Mouse (Mus musculus): Measurements from ENCODE around the gene Runx1. TPM values are rescaled to one million over a fixed set of nuclear protein-coding genes. Genes with fewer than 3 reads are reported as not detected.
A peak's percentile ranks its signal among the peaks of the same experiment; 100 is the strongest.

Runx1 gene
- polyA plus RNA-seq, 1 experiment = 226 TPM

DNA sequence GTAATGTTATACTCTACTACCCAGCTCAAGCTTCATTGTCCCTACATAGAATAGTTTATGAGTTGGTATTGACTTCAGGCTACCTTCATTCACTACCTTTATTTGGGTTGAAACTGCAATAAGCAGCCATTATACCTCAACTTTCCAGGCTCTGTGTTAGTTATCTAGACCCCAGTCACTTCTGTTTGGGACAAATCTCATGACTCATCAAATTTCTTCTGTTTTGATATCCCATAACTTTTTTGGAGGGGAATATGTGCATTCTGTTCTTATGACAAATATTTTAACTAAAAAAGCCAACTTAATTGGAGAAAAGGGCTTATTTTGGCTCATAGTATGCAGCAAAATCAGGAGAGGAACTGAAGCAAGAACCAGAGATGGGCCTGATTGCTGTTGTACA is 12.8 kb upstream of the Runx1 start:
- TF ChIP-seq GATA1 (IDR thresholded peaks at IDR 0.05; ENCODE audit: low read length) = no peak

DNA sequence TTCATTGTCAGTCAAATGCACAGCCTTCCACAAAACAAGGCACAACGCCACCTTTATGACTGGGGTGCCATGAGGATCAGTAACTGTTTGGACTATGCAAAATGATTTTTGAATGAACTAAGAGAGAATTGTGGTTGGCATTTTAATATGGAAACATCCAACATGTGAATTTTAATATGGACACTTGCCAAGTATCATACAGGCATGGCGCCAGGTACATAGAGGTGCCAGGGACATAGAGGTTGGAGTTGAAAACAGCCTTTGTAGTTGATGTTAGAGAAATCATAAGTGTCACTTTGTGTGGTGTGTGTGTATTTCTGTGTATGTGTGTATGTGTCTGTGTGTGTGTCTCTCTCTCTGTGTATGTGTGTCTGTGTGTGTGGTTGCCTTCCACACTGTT is 5.4 kb upstream of the Runx1 start:
- no peak for TF ChIP-seq GATA1 (IDR thresholded peaks at IDR 0.05; ENCODE audit: low read length)

DNA sequence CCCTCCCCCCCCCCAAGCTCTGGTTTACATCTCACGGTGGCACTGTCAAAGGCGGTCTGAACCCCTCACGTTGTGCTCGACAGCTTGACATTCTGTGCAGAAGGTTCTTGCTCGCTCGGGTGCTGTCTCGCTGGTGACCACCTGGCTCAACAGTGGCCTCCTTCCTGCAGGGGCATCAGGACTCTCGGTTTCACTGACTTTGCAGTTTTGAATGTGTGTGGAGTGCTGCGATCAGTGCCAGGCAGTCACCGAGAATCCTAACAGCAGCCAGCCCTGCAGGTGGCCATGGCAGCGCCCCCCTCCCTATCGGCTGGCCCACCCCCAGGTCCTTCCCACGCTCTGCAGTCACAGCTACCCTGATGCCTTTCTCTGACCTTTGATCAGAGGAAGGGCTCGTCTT is 4.5 kb upstream of the Runx1 start:
- no peak for TF ChIP-seq GATA1 (IDR thresholded peaks at IDR 0.05; ENCODE audit: low read length)

DNA sequence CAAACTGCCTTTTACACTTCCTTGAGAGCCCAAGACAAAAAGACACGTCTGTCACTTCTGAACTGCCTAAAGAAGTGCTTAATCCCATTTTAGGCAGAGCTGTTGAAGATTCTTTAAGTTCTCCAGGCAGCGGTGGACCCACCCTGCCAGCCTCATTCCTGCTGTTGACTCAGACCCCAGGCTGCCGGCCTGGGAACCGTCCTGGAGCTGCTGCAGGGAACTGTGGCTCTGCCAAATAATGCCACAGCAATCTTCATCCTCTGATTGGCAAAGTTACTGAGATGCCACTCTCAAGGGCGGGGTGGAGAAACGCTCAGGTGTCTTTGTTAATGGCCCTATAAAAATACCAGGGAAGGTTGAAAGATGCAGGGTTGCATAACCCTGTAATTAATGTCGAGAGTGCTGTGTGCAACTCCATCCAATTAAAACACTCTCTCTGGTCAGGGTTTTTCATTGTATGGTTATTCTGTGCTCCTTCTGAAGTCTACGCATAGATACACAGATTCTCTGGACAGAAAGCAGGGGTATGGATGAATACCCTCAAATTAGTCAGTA is 2.4 kb upstream of the Runx1 start:
- no peak for TF ChIP-seq GATA1 (IDR thresholded peaks at IDR 0.05; ENCODE audit: low read length)

DNA sequence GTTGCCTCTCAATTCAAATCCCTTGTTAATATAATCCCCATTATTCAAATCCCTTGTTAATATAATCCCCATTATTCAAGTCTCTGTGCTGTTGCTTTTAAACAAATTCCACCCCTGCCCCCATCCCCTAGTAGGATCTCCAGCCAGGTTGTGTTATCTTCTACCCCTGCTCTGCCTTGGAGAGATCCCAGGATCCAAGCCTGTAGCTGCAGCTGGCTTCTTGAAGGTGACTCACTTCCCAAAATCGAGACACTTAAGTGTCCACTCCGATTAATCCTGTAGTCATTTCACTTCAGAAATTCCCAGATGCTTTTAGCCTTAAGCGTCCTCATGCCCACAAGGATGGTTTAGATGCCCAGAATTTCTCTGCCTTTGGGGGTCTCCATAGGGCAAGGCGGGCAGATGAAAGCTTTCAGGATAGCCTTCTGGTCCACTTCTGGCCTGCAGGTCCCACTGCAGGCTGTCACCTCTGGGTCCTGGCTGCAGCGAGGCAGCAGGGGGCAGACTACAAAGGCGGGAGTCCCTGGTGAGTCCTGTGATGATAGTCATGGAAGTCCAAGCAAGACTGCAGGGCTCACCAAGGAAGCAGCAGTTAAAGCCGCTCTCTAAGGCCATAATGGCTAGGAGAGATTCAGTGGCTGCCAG is 1.8 kb upstream of the Runx1 start:
- TF ChIP-seq GATA1 (IDR thresholded peaks at IDR 0.05; ENCODE audit: low read length) = no peak

DNA sequence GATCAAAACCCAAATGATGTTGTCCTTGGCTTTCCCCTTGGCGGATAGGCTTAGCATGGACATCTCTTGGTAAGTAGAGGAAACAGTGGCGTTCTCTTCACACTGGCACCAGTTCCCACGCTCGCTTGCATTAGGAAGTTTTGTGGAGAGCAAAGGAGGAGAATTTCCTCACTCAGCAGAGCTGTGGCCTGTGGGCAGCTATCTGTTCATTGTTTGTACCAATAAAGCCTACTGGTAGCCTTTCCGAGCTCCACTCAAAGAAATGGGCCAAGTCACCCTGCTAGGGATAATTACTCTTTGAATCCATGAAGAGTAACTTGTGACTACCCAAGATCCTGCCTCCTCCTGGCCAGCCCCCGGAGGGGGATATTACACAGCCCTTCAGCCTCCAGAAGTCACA is 734 bp upstream of the Runx1 start:
- no peak for TF ChIP-seq GATA1 (IDR thresholded peaks at IDR 0.05; ENCODE audit: low read length)

DNA sequence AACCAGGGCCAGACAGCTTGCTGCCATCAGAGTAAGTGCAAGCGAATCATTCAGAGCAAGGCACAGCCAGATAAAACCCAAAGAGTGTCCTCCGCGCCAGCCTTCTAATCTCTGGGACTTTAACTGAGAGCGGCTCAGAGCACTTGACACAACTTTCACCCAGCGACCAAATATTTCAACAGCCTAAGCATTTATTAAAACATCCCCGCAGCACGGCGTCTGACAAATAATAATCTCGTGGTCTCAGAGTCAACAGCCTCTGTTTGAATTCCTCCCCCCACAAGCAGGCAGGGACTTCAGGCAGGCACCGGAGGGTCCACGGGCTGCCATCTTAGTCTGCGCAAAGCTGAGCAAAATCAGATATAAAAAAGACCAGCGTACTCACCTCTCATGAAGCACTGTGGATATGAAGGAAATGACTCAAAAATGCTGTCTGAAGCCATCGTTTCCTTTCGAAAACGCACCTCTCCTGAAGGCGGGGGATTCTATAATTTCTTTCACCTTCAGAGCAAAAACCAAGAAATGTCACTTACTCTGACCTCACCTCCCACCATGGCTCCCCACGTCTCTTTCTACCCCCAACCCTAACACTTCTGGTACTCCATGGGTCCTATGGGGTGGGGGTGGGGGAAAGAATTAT is 625 bp downstream of the Runx1 start:
- TF ChIP-seq GATA1 (IDR thresholded peaks at IDR 0.05; ENCODE audit: low read length) = no peak

DNA sequence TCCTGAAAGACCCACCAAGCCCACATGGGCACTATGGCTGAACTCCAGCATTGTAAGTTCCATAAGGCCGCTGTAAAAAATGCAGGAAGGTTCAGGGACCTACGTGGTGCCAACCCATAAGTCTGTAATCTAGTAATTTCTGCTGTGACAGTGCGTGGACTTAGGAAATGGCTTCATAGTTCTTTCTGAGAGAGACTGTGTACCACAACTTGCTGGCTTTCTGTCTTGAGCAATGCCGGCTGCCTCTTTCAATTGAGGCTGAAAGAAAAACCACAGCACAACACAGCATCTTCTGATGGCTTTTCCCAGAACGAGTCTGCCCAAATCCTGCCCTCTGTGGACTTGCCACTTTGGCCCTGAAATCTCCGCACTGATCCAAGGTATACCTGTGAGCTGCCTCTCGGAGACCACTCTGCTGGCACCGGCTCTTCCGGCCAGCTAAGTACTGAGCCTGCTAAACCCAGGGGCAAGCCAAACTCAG is 1.2 kb downstream of the Runx1 start:
- no peak for TF ChIP-seq GATA1 (IDR thresholded peaks at IDR 0.05; ENCODE audit: low read length)

DNA sequence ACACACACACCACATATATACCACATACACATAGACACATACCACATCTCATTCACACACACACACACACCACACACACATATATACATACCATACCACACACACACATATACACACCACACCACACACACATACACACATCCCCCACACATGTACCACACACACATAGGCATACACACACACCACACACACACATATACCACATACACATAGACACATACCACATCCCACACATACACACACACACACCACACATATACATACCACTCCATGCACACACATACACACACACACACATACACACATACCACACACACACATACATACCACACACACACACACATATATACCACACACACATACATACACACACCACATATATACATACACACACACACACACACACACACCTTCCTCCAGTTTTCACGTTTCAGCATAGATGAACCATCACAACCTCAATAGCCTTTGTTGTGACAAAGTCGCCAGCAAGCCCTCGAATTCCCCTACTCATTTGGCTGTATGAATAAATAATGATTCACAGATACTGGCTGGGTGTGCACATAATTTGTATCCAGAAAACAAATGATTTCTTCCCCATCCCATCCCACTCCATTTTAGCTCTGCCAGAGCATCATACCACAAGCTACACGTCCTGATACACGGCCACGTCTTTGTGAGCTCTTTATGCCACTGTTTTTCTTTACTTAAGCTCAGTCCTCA is 1.8 kb downstream of the Runx1 start:
- no peak for TF ChIP-seq GATA1 (IDR thresholded peaks at IDR 0.05; ENCODE audit: low read length)

DNA sequence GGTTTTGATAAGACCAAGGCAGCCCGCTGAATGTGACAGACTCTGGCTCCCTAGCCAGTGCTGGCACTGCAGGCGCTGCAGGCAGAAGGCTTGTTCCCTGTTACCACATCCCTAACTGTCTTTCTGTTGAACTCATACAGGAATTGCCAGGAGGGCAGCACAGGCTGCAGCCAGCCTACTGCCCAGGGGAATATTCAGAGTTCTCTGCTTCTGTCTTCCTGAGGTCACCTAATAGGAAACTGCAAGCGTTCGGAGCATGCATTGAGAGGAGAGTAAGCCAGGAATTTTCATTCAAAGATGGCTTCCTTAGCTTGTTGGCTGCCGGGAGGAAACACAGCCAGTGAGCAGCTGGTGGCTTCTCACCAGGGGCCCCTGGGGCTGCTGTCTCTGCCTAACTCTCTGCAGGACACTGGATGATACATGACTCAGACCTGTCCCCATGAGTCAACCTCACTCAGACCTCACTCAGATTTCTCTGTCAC is 2.5 kb downstream of the Runx1 start:
- TF ChIP-seq GATA1 (IDR thresholded peaks at IDR 0.05; ENCODE audit: low read length) = no peak

DNA sequence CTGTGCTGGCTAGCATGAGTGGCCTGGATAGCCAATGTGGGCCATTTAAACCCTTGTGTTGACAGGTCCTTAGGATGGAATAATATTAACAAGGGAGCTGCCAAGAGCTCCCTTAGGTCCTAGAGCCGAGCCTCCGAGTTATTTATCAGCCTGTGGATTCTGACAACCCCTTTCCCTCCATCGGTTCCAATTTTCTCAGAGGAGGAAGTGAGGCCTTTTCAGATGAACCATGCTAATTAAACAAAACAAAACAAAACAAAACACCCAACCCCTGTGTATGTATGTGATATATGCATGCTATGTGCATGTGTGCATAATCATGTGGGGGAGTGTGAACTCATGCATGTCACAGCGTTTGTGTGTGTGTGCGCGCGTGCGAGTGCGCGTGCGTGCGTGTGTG is 3.3 kb downstream of the Runx1 start:
- no peak for TF ChIP-seq GATA1 (IDR thresholded peaks at IDR 0.05; ENCODE audit: low read length)

DNA sequence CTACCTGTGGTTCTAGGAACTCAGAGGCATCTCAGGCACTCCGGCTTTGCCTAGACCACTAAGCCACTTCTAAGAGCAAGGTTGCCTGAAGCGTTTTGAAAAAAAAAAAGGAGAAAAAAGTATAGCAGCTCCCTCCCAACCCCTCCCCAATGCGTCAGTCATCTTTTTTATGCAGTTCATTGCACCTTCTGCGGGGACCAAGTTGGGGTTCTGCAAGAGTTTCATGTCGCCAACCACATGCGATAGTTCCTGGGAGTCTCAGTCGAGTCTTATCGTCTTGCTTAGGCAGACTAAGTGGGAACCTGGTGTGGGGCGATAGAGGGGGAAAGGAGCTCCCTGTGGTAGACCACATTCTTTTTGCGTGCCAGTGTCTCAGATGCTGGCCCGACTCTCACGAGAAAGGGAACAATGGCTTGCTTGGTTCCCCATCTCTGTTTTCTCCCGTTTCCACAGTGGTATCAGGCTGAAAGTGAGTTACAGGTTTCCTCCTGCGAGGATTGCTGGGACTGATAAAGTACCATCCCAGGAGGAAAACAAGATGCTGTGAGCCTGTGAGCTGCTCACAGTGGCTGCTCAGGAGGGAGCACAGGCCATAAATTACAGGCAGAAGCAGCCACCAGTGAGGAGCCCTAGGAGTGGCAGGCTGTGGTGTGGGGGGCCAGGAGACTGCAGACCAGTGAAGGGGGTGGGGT is 3.9 kb downstream of the Runx1 start:
- peak; percentile 92 for TF ChIP-seq GATA1 (IDR thresholded peaks at IDR 0.05; ENCODE audit: low read length)

DNA sequence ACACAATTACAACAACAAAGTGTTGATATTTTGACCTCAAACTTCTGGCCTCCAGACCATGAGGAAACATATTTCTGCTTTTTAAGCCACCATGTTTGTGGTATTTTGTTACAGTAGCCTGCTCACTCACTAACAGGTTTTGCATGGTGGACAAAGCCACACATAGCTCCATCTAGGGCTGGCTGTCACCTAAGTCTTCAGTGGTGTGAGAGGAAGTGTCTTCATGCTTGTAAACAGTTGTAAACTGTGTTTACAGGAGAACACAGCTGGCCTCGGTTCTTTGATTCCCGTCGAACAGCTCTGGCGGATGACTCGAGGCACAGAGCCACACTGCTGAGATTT is 4.4 kb downstream of the Runx1 start:
- TF ChIP-seq GATA1 (IDR thresholded peaks at IDR 0.05; ENCODE audit: low read length) = no peak

DNA sequence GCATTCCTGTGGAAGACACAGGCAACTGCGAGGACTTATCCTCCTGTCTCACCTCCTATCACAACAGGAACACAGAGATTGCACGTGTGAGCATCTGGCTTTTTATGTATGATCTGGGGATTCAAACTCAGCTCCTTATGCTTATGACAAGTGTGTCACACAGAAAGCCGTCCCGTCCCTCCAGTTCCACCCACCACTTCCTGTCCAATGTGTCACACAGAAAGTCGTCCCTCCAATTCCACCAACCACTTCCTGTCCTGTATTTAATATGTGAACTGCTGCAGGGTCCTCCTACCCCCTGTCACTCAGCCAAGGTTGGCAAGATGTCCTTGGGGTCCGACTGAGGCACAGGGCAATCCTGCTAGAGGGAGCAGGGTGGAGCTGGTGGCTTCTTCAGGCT is 5.5 kb downstream of the Runx1 start:
- no peak for TF ChIP-seq GATA1 (IDR thresholded peaks at IDR 0.05; ENCODE audit: low read length)

DNA sequence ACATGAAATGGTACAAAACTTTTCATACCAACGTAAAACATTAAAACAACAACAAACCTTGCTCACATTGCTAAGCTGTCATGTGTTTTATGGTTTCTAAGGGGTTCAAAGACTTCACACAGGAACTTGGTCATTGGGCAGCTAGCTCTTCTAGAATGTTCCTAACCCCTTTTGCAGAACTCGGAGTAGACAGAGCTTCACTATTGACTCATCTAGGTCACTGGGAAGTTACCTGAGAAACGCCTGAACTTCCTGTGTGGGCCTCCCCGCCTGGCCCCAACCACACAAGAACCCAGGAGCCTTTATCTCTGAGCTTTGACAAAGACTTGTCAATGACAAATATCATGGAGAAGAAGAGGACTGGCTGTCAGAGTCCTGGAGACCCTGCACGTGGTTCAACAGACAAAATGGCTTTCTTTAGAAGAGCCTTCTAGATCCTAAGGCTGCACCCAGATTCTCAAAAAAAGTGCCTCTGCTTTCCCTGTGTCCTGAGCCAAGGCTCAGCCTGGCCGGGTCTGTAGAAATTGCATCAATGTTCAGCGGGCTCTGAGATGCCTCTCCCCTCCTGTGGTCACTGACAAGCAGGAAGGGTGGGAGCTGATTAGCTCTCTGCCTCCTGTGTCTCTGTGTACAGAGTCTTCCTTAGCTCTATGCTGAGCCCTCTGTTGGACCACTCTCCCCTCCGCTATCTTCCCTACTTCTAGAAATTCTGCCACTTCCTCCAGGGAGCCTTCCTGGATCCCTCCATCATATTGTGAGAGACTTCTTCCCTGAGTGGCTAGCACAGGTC is 7.3 kb downstream of the Runx1 start:
- no peak for TF ChIP-seq GATA1 (IDR thresholded peaks at IDR 0.05; ENCODE audit: low read length)

Data from G1E-ER4 (cell line).